Mouse (Mus musculus): ENCODE data around the gene Dvl1. TPM values are rescaled to one million over a fixed set of nuclear protein-coding genes. Genes with fewer than 3 reads are reported as not detected.

The Dvl1 gene
- polyA plus RNA-seq, 1 experiment from 2014 or later: 14.6 TPM

- Histone ChIP-seq H3K27me3 (no peaks in the 10 kb centered on the region), H3K4me3 (no peak overlapping the region), H3K27ac (replicated peaks) (no peak overlapping the region), H3K9ac (no peak overlapping the region), H3K4me2 (no peak overlapping the region), H3K4me1 (replicated peaks) (peaks cover 35% of the 10 kb centered on the region), H3K9me3 (no peaks in the 10 kb centered on the region), H3K36me3 (peaks cover 55% of the 10 kb centered on the region)
- WGBS: 84% methylated on average over 5 of the region's 5 CpGs
- no peak for ATAC-seq (ENCODE audit: low read depth)
Observed at GRCm38 (mm10) chr4:155889316-155889715, 42.1 kb downstream of the Dvl1 start.

GRCm38 (mm10) chr4:155891011-155891471 lies 43.8 kb downstream of the Dvl1 start:
- Histone ChIP-seq H3K4me3 (peak overlapping the region; percentile 88), H3K27me3 (no peaks in the 10 kb centered on the region), H3K4me1 (replicated peaks) (peaks cover 52% of the 10 kb centered on the region), H3K9ac (peak overlapping the region; percentile 94), H3K36me3 (peaks cover 42% of the 10 kb centered on the region), H3K9me3 (no peaks in the 10 kb centered on the region), H3K27ac (replicated peaks) (peak overlapping the region; percentile 100), H3K4me2 (peak overlapping the region; percentile 99)
- no peak for ATAC-seq (ENCODE audit: low read depth)
- WGBS: under 1% methylated on average over 34 of the region's 34 CpGs

- H3K27me3 ChIP-seq: no peaks in the 10 kb centered on the region
- peak within 1 kb of the TSS; percentile 99 for H3K4me2 ChIP-seq
- peaks cover 52% of the 10 kb centered on the region for H3K4me1 ChIP-seq (replicated peaks)
- peak within 1 kb of the TSS; percentile 88 for H3K4me3 ChIP-seq
- no peaks in the 10 kb centered on the region for H3K9me3 ChIP-seq
- peak within 1 kb of the TSS; percentile 100 for H3K27ac ChIP-seq (replicated peaks)
- peaks cover 42% of the 10 kb centered on the region for H3K36me3 ChIP-seq
- WGBS: under 1% methylated on average over 52 of the region's 52 CpGs
- H3K9ac ChIP-seq: peak within 1 kb of the TSS; percentile 94
- peak; percentile 82 for ATAC-seq (ENCODE audit: low read depth)
Observed at GRCm38 (mm10) chr4:155891551-155892001, 44.4 kb downstream of the Dvl1 start, which contains the start of the genes Pusl1 and Acap3. TSS of gene Pusl1 (minus strand) at chr4:155891781. TSS of gene Acap3 (plus strand) at chr4:155891822.

- Histone ChIP-seq H3K27me3 (no peaks in the 10 kb centered on the region), H3K4me2 (peak overlapping the region; percentile 99), H3K4me1 (replicated peaks) (peaks cover 52% of the 10 kb centered on the region), H3K9me3 (no peaks in the 10 kb centered on the region), H3K27ac (replicated peaks) (peak overlapping the region; percentile 100), H3K36me3 (peaks cover 42% of the 10 kb centered on the region), H3K9ac (peak overlapping the region; percentile 94), H3K4me3 (peak overlapping the region; percentile 88)
- WGBS: 0% methylated on average over 49 of the region's 56 CpGs
- ATAC-seq (ENCODE audit: low read depth): peak; percentile 91
Observed at GRCm38 (mm10) chr4:155892017-155892416, 44.8 kb downstream of the Dvl1 start.

- H3K9ac ChIP-seq: peak overlapping the region; percentile 94
- H3K27ac ChIP-seq (replicated peaks): peak overlapping the region; percentile 100
- no peaks in the 10 kb centered on the region for H3K9me3 ChIP-seq
- peaks cover 38% of the 10 kb centered on the region for H3K36me3 ChIP-seq
- WGBS: 5% methylated on average over 37 of the region's 37 CpGs
- peaks cover 52% of the 10 kb centered on the region for H3K4me1 ChIP-seq (replicated peaks)
- H3K4me3 ChIP-seq: peak overlapping the region; percentile 88
- H3K27me3 ChIP-seq: no peaks in the 10 kb centered on the region
- H3K4me2 ChIP-seq: peak overlapping the region; percentile 99
- ATAC-seq (ENCODE audit: low read depth): peak; percentile 58
Observed at GRCm38 (mm10) chr4:155892438-155893211, 45.4 kb downstream of the Dvl1 start.

GRCm38 (mm10) chr4:155893212-155893690 lies 46.0 kb downstream of the Dvl1 start:
- Histone ChIP-seq H3K27ac (replicated peaks) (no peak overlapping the region; the same call in 1 of the 2 replicates), H3K36me3 (peaks cover 35% of the 10 kb centered on the region), H3K4me2 (peak overlapping the region; percentile 99), H3K9ac (peak overlapping the region; percentile 94), H3K27me3 (no peaks in the 10 kb centered on the region), H3K4me3 (peak overlapping the region; percentile 88), H3K4me1 (replicated peaks) (peaks cover 52% of the 10 kb centered on the region), H3K9me3 (no peaks in the 10 kb centered on the region)
- WGBS: 73% methylated on average over 8 of the region's 8 CpGs
- ATAC-seq (ENCODE audit: low read depth): no peak

- no peak for ATAC-seq (ENCODE audit: low read depth)
- 33% methylated on average over 8 of the region's 8 CpGs for WGBS
- H3K4me3 ChIP-seq: peak overlapping the region; percentile 88
- peak overlapping the region; percentile 94 for H3K9ac ChIP-seq
- peaks cover 35% of the 10 kb centered on the region for H3K36me3 ChIP-seq
- H3K9me3 ChIP-seq: no peaks in the 10 kb centered on the region
- H3K27ac ChIP-seq (replicated peaks): peak overlapping the region; percentile 65
- H3K4me2 ChIP-seq: peak overlapping the region; percentile 99
- peaks cover 52% of the 10 kb centered on the region for H3K4me1 ChIP-seq (replicated peaks)
- H3K27me3 ChIP-seq: no peaks in the 10 kb centered on the region
Observed at GRCm38 (mm10) chr4:155894311-155894881, 47.2 kb downstream of the Dvl1 start.

GRCm38 (mm10) chr4:155895216-155895615 lies 48.0 kb downstream of the Dvl1 start:
- H3K27me3 ChIP-seq: no peaks in the 10 kb centered on the region
- peaks cover 44% of the 10 kb centered on the region for H3K4me1 ChIP-seq (replicated peaks)
- peaks cover 38% of the 10 kb centered on the region for H3K36me3 ChIP-seq
- H3K9ac ChIP-seq: peak overlapping the region; percentile 94
- peak overlapping the region; percentile 99 for H3K4me2 ChIP-seq
- WGBS: 40% methylated on average over 6 of the region's 6 CpGs
- H3K9me3 ChIP-seq: no peaks in the 10 kb centered on the region
- ATAC-seq (ENCODE audit: low read depth): no peak
- peak overlapping the region; percentile 88 for H3K4me3 ChIP-seq
- peak overlapping the region; percentile 65 for H3K27ac ChIP-seq (replicated peaks)

- 91% methylated on average over 4 of the region's 4 CpGs for WGBS
- peaks cover 38% of the 10 kb centered on the region for H3K4me1 ChIP-seq (replicated peaks)
- H3K4me2 ChIP-seq: peak overlapping the region; percentile 99
- H3K27ac ChIP-seq (replicated peaks): no peak overlapping the region
- no peak overlapping the region for H3K9ac ChIP-seq
- H3K27me3 ChIP-seq: no peaks in the 10 kb centered on the region
- ATAC-seq (ENCODE audit: low read depth): no peak
- 0 out of 2 replicates have a peak overlapping the region, but pooled peaks have one; percentile 88 for H3K4me3 ChIP-seq
- H3K9me3 ChIP-seq: no peaks in the 10 kb centered on the region
- peaks cover 44% of the 10 kb centered on the region for H3K36me3 ChIP-seq
Observed at GRCm38 (mm10) chr4:155895826-155896225, 48.6 kb downstream of the Dvl1 start.

GRCm38 (mm10) chr4:155896461-155896860 lies 49.3 kb downstream of the Dvl1 start:
- H3K27ac ChIP-seq (replicated peaks): no peak overlapping the region
- no peak overlapping the region for H3K4me2 ChIP-seq
- H3K9me3 ChIP-seq: no peaks in the 10 kb centered on the region
- peaks cover 50% of the 10 kb centered on the region for H3K36me3 ChIP-seq
- no peak overlapping the region for H3K4me3 ChIP-seq
- H3K9ac ChIP-seq: no peak overlapping the region
- H3K27me3 ChIP-seq: no peaks in the 10 kb centered on the region
- H3K4me1 ChIP-seq (replicated peaks): peaks cover 35% of the 10 kb centered on the region
- WGBS: 96% methylated on average over 12 of the region's 12 CpGs
- ATAC-seq (ENCODE audit: low read depth): no peak

- H3K9ac ChIP-seq: no peak overlapping the region
- no peaks in the 10 kb centered on the region for H3K9me3 ChIP-seq
- peaks cover 69% of the 10 kb centered on the region for H3K36me3 ChIP-seq
- no peaks in the 10 kb centered on the region for H3K27me3 ChIP-seq
- no peak overlapping the region for H3K4me2 ChIP-seq
- no peak overlapping the region for H3K4me3 ChIP-seq
- peaks cover 27% of the 10 kb centered on the region for H3K4me1 ChIP-seq (replicated peaks)
- no peak overlapping the region for H3K27ac ChIP-seq (replicated peaks)
- WGBS: 98% methylated on average over 2 of the region's 2 CpGs
- ATAC-seq (ENCODE audit: low read depth): no peak
Observed at GRCm38 (mm10) chr4:155898318-155898717, 51.1 kb downstream of the Dvl1 start.

- H3K27me3 ChIP-seq: no peaks in the 10 kb centered on the region
- 94% methylated on average over 7 of the region's 7 CpGs for WGBS
- H3K36me3 ChIP-seq: peaks cover 79% of the 10 kb centered on the region
- no peak overlapping the region for H3K9ac ChIP-seq
- no peak overlapping the region for H3K27ac ChIP-seq (replicated peaks)
- no peak for ATAC-seq (ENCODE audit: low read depth)
- no peak overlapping the region for H3K4me3 ChIP-seq
- H3K9me3 ChIP-seq: no peaks in the 10 kb centered on the region
- no peak overlapping the region for H3K4me2 ChIP-seq
- H3K4me1 ChIP-seq (replicated peaks): peaks cover 17% of the 10 kb centered on the region
Observed at GRCm38 (mm10) chr4:155899355-155899754, 52.2 kb downstream of the Dvl1 start.

All from neural tube, embryonic 13.5 days (tissue).